Mouse (Mus musculus) spleen, embryonic (tissue): ENCODE results near the gene Ap1s2.

Experiments used
- CTCF ChIA-PET: fragments of 350-600 bp; sonication (Branson Sonifier 250); formaldehyde crosslinking; loops from one replicate; lab custom pipeline; 2022; lab: Charles Lee

Ap1s2 gene

GRCm38 (mm10) chrX:163958467-163958875 is 49.7 kb downstream of the Ap1s2 start, which contains the start of gene Zrsr2:
TSS of gene Zrsr2 (minus strand) at chrX:163958661.
- CTCF ChIA-PET, result no interaction called here

- CTCF ChIA-PET, result no interaction called here
Measured at GRCm38 (mm10) chrX:163981092-163981491, 72.3 kb downstream of the Ap1s2 start.

GRCm38 (mm10) chrX:163981500-163981899 is 72.7 kb downstream of the Ap1s2 start:
- CTCF ChIA-PET, result no interaction called here

GRCm38 (mm10) chrX:163982129-163982528 is 73.3 kb downstream of the Ap1s2 start:
- CTCF ChIA-PET, result no interaction called here
